Mouse (Mus musculus) neural tube, embryonic 10.5 days (tissue): Measurements from ENCODE around the gene Pex5.
A peak's percentile ranks its signal among the peaks of the same experiment; 100 is the strongest.
"Not testable (repeated sequence)": the region's sequence is repeated elsewhere in the genome, so short reads cannot be mapped to it uniquely, and the experiment has no call there.

Experiments used
- DNase-seq: peaks from one replicate; pipeline ENCODE4 v3.0.0-alpha.2; 2017; ENCODE audit warnings: low spot score; ENCODE audit errors: extremely low spot score

Gene Pex5

DNA sequence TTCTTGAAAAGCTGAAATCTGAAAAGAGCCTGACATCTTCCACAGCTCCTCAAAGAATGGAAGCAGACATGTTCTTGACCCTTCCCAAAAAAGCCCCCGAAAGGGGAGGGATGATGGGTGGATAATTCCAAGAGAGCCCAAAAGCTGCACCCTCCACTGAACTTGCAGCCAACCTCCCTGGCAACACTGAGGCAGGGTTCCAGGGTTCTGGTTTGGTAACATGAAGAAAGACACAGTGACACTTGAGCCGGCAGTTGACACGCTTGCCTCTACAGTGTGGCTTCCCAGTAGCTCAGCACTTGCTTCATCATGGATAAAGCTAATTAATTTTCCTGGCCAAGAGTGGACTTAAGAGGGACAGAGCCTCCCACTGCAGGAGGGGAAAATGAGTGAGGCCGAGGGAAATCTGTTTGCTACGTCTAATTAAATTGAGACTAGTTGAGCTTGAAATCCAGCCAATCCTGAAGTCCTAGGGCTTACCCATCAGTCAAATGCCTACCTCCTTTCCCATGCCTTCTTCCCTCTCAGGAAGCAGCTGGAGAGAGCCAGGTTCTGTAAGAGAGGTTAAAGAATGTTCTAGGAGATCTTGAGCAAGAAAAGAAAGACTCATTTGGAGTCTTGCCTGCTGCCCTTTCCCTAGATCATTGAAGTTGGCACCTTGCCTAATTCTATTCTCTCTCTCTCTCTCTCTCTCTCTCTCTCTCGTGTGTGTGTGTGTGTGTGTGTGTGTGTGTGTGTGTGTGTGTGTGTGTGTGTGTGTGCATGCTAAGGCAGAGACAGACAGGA, 13.1 kb upstream of the Pex5 start:
- DNase-seq, result no peak

- DNase-seq, result no peak
Measured at GRCm38 (mm10) chr6:124427289-124427688, 12.4 kb upstream of the Pex5 start.

DNA sequence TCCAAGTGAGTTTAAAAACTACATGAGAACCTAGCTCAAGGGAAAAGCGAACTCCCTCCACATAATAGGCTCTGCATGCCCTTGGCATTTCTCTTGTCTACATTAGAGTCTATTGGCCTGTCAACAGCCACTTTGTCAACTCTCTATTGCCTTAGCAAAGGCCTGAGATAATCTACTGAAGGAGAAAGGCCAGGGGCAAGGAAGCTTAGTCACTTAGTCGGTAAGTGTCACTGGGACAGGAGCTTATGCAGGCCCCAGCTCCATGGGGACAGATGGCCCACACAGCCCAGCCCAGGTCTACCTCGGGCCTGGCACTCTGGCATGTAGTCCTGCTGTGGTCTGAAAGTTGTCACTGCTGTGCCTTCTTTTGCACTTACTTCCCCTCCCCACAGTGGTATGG, 11.7 kb upstream of the Pex5 start:
- DNase-seq, result no peak

DNA sequence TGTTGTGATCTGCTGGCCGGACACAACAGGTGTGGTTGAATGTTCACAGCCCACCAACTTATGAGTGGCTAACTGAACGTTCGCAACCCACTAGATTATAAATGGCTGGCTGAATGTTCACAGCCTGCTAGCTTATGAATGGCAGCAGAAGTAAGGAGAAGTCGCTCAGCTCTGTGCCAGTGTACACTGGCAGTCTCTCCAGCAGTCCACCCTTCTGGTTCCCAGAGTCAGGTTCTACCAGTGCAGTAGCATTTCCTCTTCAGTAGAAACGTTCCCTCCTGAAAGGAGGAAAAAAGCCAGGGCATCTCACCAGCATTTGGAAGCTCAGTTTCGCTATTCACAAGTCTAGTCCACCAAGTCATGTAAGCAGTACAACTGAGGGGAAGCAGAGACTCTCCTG, 10.7 kb upstream of the Pex5 start:
- no peak for DNase-seq

DNA sequence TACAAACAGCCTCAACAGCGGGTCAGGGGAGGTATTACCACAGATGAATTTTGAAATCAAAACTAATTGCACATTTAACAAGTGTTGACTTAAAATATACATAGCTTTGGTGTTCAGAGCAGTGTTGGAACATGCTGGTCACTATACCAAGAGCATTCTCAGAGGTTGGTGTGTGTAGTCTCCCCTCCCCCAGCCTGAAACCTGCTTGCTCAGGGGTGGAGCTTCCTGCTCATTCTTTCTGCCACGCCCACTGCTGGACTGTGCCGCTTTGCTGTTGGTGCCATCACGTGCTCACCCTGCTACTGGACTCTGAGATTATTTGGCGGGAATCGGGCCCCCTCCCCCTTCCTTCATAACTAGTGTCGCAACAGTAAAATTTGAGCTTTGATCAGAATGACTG, 10.2 kb upstream of the Pex5 start:
- DNase-seq, result not testable (repeated sequence)

DNA sequence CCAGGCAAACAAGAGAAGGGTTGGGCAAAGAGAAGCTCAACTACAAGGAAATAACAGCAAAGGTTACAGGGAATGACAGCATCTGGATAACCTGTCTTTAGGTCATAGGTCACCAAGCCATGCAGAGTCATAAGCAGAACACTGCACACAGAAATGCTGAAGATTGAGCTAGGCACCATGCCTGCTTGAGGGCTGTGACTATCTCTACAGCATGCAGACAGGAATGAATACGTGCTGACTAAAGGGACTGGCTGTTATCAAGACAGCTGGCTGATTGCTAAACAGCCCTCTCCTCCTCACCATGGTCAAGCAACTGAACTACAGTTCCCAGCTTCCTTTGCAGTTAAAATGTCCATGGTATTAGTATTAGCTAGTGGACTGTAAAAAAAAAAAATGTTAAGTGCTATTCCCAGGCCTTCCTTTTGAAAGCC, 9.2 kb upstream of the Pex5 start:
- DNase-seq, result no peak

GRCm38 (mm10) chr6:124418686-124419085, 3.8 kb upstream of the Pex5 start:
- no peak for DNase-seq

- DNase-seq, result peak; percentile 59
Measured at GRCm38 (mm10) chr6:124415347-124416088, 651 bp upstream of the Pex5 start.

DNA sequence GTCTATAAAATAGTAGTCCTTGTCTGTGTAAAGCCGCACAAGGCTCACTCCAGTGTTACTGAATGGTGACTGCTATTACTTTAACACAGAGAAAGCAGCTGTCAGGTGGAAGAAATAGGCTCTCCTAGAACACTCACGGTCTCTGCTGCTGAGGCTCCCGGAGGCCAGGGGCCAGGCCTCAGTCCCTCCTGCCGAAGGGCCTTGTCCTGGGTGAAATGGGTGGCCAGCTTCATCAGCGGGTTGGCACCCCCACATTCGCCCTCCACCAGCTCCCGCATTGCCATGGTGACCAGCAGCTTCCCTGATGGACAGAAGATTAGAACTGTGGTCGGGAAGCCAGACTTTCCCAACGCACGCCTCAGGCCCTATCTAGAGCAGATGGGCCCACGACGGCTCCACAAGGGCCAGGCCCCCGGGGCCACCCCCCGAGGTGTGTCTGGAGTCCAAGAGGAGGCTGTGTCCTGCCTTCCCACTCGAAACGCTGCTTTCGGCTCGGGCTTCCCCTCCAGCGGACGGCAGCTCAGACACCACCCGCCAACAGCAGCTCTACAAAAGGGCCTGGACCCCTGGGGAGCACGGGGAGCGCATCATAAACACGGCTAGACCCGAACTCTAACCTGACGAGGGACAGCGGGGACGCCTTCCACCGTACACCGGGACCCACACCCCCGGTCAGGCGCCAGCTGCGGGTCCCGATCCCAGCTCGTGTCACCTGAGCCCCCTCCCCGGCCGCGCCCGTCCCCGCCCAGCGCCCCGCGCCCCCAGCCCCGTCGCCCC, 529 bp downstream of the Pex5 start:
- peak; percentile 73 for DNase-seq

- no peak for DNase-seq
Measured at GRCm38 (mm10) chr6:124413770-124414149, 1.1 kb downstream of the Pex5 start.

DNA sequence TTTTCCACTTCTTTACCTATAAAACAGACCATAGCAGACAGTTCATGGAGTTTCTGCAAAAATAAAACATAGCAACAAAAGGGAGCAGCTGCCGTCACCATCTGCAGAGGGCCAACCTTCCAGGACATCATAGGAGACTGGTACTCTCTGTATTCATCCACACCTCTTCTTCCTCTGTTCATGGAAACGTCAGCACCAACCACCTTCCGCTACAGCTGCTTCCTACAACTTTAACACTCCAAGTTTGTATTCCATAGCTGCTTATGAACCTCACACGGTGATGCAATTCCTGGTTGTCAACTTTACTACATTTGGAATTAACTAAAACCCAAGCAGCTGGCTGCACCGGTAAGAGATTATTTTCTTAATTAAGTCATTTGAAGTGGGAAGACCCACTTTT, 6.5 kb downstream of the Pex5 start:
- no peak for DNase-seq

DNA sequence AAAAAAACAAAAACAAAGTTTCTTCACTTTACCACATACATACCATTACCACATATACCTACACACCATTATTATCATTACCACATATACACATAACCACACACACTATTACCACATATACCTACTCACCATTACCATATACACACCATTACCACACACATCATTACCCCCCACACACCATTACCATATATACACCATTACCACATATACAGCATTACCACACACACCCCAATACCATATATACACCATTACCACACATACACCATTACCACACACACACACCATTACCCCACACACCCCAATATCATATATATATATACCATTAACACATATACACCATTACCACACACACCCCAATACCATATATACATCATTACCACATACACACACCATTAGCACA, 7.7 kb downstream of the Pex5 start:
- DNase-seq, result no peak

DNA sequence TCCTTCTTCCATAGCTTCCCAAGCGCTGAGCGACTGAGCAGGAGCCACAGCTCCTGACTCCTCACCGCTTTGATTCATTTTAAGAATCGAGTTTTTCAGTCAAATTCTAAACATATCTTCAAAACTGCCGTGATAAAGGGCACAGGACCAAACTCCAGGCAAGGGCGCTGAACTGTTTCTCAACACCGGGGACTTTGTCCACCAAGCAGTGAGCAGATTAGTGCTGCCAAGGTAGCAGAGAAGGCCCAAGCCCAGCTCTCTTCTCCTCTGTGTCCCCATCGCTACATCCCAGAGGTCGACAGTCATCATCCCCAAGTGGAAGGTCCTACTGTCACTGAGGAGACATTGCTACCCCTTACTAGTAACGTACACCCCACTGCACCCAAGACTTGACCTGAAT, 8.5 kb downstream of the Pex5 start:
- no peak for DNase-seq

- DNase-seq, result no peak
Measured at GRCm38 (mm10) chr6:124399738-124400137, 15.1 kb downstream of the Pex5 start.

DNA sequence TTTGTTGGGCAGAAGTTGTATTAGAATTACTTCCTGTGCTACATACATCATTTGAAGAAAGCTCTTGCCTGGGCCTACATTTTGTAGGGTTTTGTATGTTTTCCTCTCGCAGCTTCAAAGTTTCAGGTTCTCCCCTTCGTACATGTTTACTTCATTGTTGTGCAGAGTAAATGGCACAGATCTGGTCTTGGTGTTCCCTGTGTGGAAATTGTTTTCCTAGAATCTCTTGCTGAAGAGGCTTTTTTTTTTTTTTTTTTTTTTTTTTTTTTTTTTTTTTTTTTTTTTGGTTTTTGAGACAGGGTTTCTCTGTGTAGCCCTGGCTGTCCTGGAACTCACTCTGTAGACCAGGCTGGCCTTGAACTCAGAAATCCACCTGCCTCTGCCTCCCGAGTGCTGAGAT, 19.9 kb downstream of the Pex5 start:
- not testable (repeated sequence) for DNase-seq

GRCm38 (mm10) chr6:124380142-124380541, 34.7 kb downstream of the Pex5 start:
- no peak for DNase-seq

DNA sequence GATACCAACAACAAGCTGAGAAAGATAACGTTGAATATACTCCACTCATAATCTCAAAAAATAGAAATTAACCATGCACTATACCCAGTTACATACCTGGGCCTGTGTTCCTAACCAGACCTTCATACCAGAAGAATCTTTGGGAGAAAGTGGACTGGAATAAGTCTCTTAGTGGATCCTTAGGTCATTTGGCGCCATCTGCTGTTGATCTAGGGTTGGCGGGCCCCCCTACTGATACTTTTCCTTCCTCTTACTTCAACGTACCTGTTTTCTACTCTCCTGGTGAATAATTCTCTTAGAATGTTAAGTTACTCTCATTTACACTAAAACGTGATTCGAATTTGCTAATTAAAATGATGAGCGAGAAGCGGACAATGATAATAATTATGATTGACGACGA, 35.5 kb downstream of the Pex5 start:
- no peak for DNase-seq

DNA sequence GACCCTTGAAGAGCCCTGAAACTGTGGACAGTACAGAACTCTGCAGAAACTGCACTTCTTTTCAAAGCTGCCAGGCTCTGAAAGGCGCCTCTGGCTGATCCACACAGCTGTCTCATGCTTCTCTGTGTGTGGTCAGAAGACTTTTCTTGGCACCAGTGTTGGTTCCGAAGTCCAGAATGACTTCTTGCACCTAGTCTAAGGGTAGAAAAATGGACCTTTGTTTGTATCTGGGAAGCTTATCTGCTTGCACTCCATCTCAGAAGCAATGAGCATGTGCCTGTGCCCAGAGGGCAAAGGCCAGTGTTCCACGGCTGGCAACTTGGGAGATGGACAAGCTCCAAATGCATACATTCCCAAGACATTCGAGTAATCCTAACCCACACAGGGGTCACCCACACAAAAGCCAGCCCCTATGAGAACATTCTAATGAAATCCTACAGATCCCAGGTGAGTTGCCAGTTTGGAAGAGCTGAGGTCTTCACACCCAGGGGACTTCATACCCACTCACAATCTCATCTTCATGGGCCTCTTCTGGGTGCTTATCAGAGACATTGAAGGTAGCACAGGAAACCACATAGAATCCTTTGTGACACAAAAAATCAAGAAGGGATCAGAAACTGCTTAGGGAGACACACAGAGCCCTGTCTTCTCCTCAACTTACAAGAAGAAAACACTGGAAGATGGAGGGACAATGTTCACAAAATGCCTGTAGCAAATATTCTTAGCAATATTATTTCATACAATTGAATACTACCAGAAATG, 37.2 kb downstream of the Pex5 start:
- no peak for DNase-seq

DNA sequence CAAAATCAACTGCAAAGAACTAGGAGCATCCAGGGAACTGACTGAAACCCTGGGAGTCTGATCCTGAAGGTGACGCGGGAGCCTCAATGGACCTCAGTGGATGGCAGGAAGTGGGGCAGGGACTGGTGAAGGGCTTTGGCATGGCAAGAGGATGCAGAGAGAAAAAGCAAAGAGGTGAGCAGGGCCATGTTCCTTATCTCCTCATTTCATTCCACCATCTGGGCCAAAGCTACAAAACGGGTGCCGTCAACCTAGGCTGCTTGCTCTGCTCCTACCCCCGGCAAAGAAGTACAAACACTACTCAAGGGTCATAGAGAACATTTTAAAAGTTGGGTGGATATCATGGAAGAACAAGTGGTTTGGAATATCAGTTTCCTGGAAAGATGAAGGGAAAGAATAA, 38.6 kb downstream of the Pex5 start:
- DNase-seq, result no peak

- DNase-seq, result no peak
Measured at GRCm38 (mm10) chr6:124375435-124375884, 39.4 kb downstream of the Pex5 start.

- DNase-seq, result no peak
Measured at GRCm38 (mm10) chr6:124374683-124375082, 40.2 kb downstream of the Pex5 start.
